Mouse (Mus musculus) embryonic facial prominence, embryonic 15.5 days (tissue): ENCODE data around the gene Cdk11b. TPM values are rescaled to one million over a fixed set of nuclear protein-coding genes. Genes with fewer than 3 reads are reported as not detected.

ENCODE experiments used
- ATAC-seq: fragments of 200-750 bp; cut with Nextera tagmentation; 2 replicates; pipeline ENCODE4 v1.8.0; 2017; ENCODE audit warnings: low read depth, moderate TSS enrichment; ENCODE audit not compliant: insufficient number of reproducible peaks, low FRiP score, low TSS enrichment
- H3K27ac ChIP-seq: fragments of 300-500 bp; sonication (generic); replicated peaks from 2 replicates; pipeline ENCODE4 v1.5.1; 2015; ENCODE audit warnings: mild to moderate bottlenecking, inconsistent platforms
- H3K27me3 ChIP-seq: fragments of 300-500 bp; sonication (generic); 2 replicates; pipeline ENCODE4 v1.6.1; 2015; ENCODE audit warnings: inconsistent platforms
- H3K36me3 ChIP-seq: fragments of 300-500 bp; sonication (generic); 2 replicates; pipeline ENCODE4 v1.6.1; 2015; ENCODE audit warnings: mild to moderate bottlenecking, inconsistent platforms
- H3K4me1 ChIP-seq: fragments of 300-500 bp; sonication (generic); 2 replicates; pipeline ENCODE4 v1.6.1; 2015; ENCODE audit warnings: inconsistent platforms
- H3K4me2 ChIP-seq: fragments of 300-500 bp; sonication (generic); replicated peaks from 2 replicates; pipeline ENCODE4 v1.6.1; 2015; ENCODE audit warnings: mild to moderate bottlenecking, inconsistent platforms
- H3K4me3 ChIP-seq: fragments of 300-500 bp; sonication (generic); replicated peaks from 2 replicates; pipeline ENCODE4 v1.5.1; 2015; ENCODE audit warnings: mild to moderate bottlenecking, inconsistent platforms
- H3K9ac ChIP-seq: fragments of 300-500 bp; sonication (generic); 2 replicates; pipeline ENCODE4 v1.6.1; 2015; ENCODE audit warnings: inconsistent platforms
- H3K9me3 ChIP-seq: fragments of 300-500 bp; sonication (generic); replicated peaks from 2 replicates; pipeline ENCODE4 v1.6.1; 2016; ENCODE audit warnings: inconsistent platforms
- WGBS: fragments of 180-500 bp; shearing (Covaris S2); methylation state at CpG from one replicate; pipeline ENCODE4 v1.1.7; 2015; 5-methylcytosine and 5-hydroxymethylcytosine counted together
- polyA plus RNA-seq: library from polyadenylated mRNA; unstranded; fragments of >200 nt; fragmentation: Nextera tagmentation; extraction: Ambion mirVana; gene quantifications from 2 replicates; pipeline ENCODE4 v1.2.1, GENCODE M21; 2015

The Cdk11b gene
- 62.1 and 65.6 TPM in 2 replicates for polyA plus RNA-seq

- Histone ChIP-seq H3K9ac (peak within 1 kb of the TSS; percentile 69), H3K4me1 (peaks cover 11% of the 10 kb centered on the region), H3K9me3 (no peaks in the 10 kb centered on the region), H3K4me2 (peak within 1 kb of the TSS; percentile 63), H3K27me3 (no peaks in the 10 kb centered on the region), H3K36me3 (peaks cover 44% of the 10 kb centered on the region), H3K27ac (peak within 1 kb of the TSS; percentile 93), H3K4me3 (peak within 1 kb of the TSS; percentile 81)
- under 1% methylated on average over 84 of the region's 84 CpGs for WGBS
- peak; percentile 100 for ATAC-seq
These were observed at the start of gene Cdk11b for GRCm38 (mm10) chr4:155624338-155625291. Gene Cdk11b, plus strand, starts transcription at chr4:155624854.

- Histone ChIP-seq H3K4me1 (peaks cover 6% of the 10 kb centered on the region), H3K4me3 (no peak overlapping the region), H3K27ac (no peak overlapping the region), H3K27me3 (no peaks in the 10 kb centered on the region), H3K4me2 (no peak overlapping the region), H3K9me3 (no peaks in the 10 kb centered on the region), H3K9ac (no peak overlapping the region), H3K36me3 (peaks cover 19% of the 10 kb centered on the region)
- 85% methylated on average over 11 of the region's 11 CpGs for WGBS
- no peak for ATAC-seq
These were observed 49.7 kb upstream of the Cdk11b start for GRCm38 (mm10) chr4:155574931-155575330.

GRCm38 (mm10) chr4:155575521-155575920 is 49.1 kb upstream of the Cdk11b start:
- WGBS: 89% methylated on average over 8 of the region's 8 CpGs
- H3K27me3 ChIP-seq: no peaks in the 10 kb centered on the region
- peaks cover 6% of the 10 kb centered on the region for H3K4me1 ChIP-seq
- no peak for ATAC-seq
- H3K4me2 ChIP-seq: no peak overlapping the region
- H3K27ac ChIP-seq: no peak overlapping the region
- no peak overlapping the region for H3K9ac ChIP-seq
- H3K9me3 ChIP-seq: no peaks in the 10 kb centered on the region
- H3K4me3 ChIP-seq: no peak overlapping the region
- H3K36me3 ChIP-seq: peaks cover 19% of the 10 kb centered on the region

GRCm38 (mm10) chr4:155577132-155577531 is 47.5 kb upstream of the Cdk11b start:
- Histone ChIP-seq H3K36me3 (peaks cover 23% of the 10 kb centered on the region), H3K27me3 (no peaks in the 10 kb centered on the region), H3K9ac (no peak overlapping the region), H3K9me3 (no peaks in the 10 kb centered on the region), H3K27ac (no peak overlapping the region), H3K4me3 (no peak overlapping the region), H3K4me2 (no peak overlapping the region), H3K4me1 (no peaks in the 10 kb centered on the region)
- 92% methylated on average over 9 of the region's 9 CpGs for WGBS
- ATAC-seq: no peak

GRCm38 (mm10) chr4:155577741-155578140 is 46.9 kb upstream of the Cdk11b start:
- no peak overlapping the region for H3K4me3 ChIP-seq
- no peaks in the 10 kb centered on the region for H3K4me1 ChIP-seq
- peaks cover 28% of the 10 kb centered on the region for H3K36me3 ChIP-seq
- no peak overlapping the region for H3K4me2 ChIP-seq
- 82% methylated on average over 5 of the region's 5 CpGs for WGBS
- no peak overlapping the region for H3K9ac ChIP-seq
- no peak overlapping the region for H3K27ac ChIP-seq
- no peaks in the 10 kb centered on the region for H3K9me3 ChIP-seq
- ATAC-seq: no peak
- H3K27me3 ChIP-seq: no peaks in the 10 kb centered on the region

- Histone ChIP-seq H3K9me3 (no peaks in the 10 kb centered on the region), H3K9ac (no peak overlapping the region), H3K27me3 (no peaks in the 10 kb centered on the region), H3K27ac (no peak overlapping the region), H3K4me2 (no peak overlapping the region), H3K36me3 (peaks cover 34% of the 10 kb centered on the region), H3K4me1 (no peaks in the 10 kb centered on the region), H3K4me3 (no peak overlapping the region)
- 80% methylated on average over 7 of the region's 7 CpGs for WGBS
- no peak for ATAC-seq
These were observed 46.1 kb upstream of the Cdk11b start for GRCm38 (mm10) chr4:155578336-155579125.

GRCm38 (mm10) chr4:155580420-155580819 is 44.2 kb upstream of the Cdk11b start:
- Histone ChIP-seq H3K36me3 (peaks cover 53% of the 10 kb centered on the region), H3K4me2 (no peak overlapping the region), H3K27me3 (no peaks in the 10 kb centered on the region), H3K27ac (no peak overlapping the region), H3K4me1 (no peaks in the 10 kb centered on the region), H3K4me3 (no peak overlapping the region), H3K9ac (no peak overlapping the region), H3K9me3 (no peaks in the 10 kb centered on the region)
- 36% methylated on average over 1 of the region's 1 CpGs for WGBS
- ATAC-seq: no peak

- H3K9ac ChIP-seq: no peak overlapping the region
- no peak overlapping the region for H3K27ac ChIP-seq
- H3K4me2 ChIP-seq: no peak overlapping the region
- no peaks in the 10 kb centered on the region for H3K27me3 ChIP-seq
- no peaks in the 10 kb centered on the region for H3K9me3 ChIP-seq
- ATAC-seq: no peak
- H3K4me1 ChIP-seq: no peaks in the 10 kb centered on the region
- WGBS: 83% methylated on average over 6 of the region's 6 CpGs
- H3K4me3 ChIP-seq: no peak overlapping the region
- peaks cover 60% of the 10 kb centered on the region for H3K36me3 ChIP-seq
These were observed 42.3 kb upstream of the Cdk11b start for GRCm38 (mm10) chr4:155582279-155582905.

- Histone ChIP-seq H3K9ac (no peak overlapping the region), H3K4me1 (no peaks in the 10 kb centered on the region), H3K36me3 (peaks cover 66% of the 10 kb centered on the region), H3K4me2 (no peak overlapping the region), H3K9me3 (no peaks in the 10 kb centered on the region), H3K27me3 (no peaks in the 10 kb centered on the region), H3K4me3 (no peak overlapping the region), H3K27ac (no peak overlapping the region)
- 97% methylated on average over 5 of the region's 5 CpGs for WGBS
- no peak for ATAC-seq
These were observed 35.3 kb upstream of the Cdk11b start for GRCm38 (mm10) chr4:155589356-155589755.

- no peak overlapping the region for H3K4me2 ChIP-seq
- H3K27me3 ChIP-seq: no peaks in the 10 kb centered on the region
- no peak overlapping the region for H3K4me3 ChIP-seq
- H3K9ac ChIP-seq: no peak overlapping the region
- H3K9me3 ChIP-seq: no peaks in the 10 kb centered on the region
- WGBS: 85% methylated on average over 7 of the region's 7 CpGs
- peaks cover 48% of the 10 kb centered on the region for H3K36me3 ChIP-seq
- H3K4me1 ChIP-seq: no peaks in the 10 kb centered on the region
- no peak for ATAC-seq
- no peak overlapping the region for H3K27ac ChIP-seq
These were observed 33.5 kb upstream of the Cdk11b start for GRCm38 (mm10) chr4:155591012-155591719.
